In genomic region chr4:83486117-83486901, GRCm38 (mm10) we compare ENCODE assay signal across 7 mouse cellular contexts. TPM values are rescaled to one million over a fixed set of nuclear protein-coding genes. Genes with fewer than 3 reads are reported as not detected.
DNase-seq lines count a peak whose midpoint lies in the region; ATAC-seq lines count a peak whose summit lies in the region.

Gene Psip1 (minus strand): TSS chr4:83486459.

- no peaks in the 10 kb centered on the region for H3K36me3 ChIP-seq in intestine, embryonic 16.5 days (ENCODE audit: control insufficient read depth, insufficient read depth, low read length)
- peaks cover 7% of the 10 kb centered on the region for H3K36me3 ChIP-seq in midbrain, embryonic 11.5 days (ENCODE audit: control insufficient read depth, insufficient read depth, low read length)

- under 1% methylated on average over 70 of the region's 86 CpGs for WGBS in intestine, embryonic 16.5 days
- under 1% methylated on average over 64 of the region's 86 CpGs for WGBS in midbrain, embryonic 11.5 days

- intact Hi-C loops in left cerebral cortex, postnatal 36 days (cut with DNase I) = loop anchor here (1.0 kb wide), 2 partner anchors 39 to 90 kb away; partner anchors contain the start of gene Ccdc171

- no peaks in the 10 kb centered on the region for H3K4me1 ChIP-seq in intestine, embryonic 16.5 days (ENCODE audit: control insufficient read depth, insufficient read depth, low read length)
- H3K4me1 ChIP-seq in midbrain, embryonic 11.5 days (ENCODE audit: control insufficient read depth, insufficient read depth, low read length) = peaks cover 16% of the 10 kb centered on the region

- peak within 1 kb of the TSS; percentile 80 for H3K4me3 ChIP-seq in intestine, embryonic 16.5 days (ENCODE audit: low read length)
- peak within 1 kb of the TSS; percentile 96 for H3K4me3 ChIP-seq in midbrain, embryonic 11.5 days (ENCODE audit: low read depth, low read length)

- peak; percentile 92 for ATAC-seq in intestine, embryonic 16.5 days
- peak; percentile 95 for ATAC-seq in midbrain, embryonic 11.5 days (ENCODE audit: low FRiP score)

- peak within 1 kb of the TSS; percentile 81 for H3K4me2 ChIP-seq in intestine, embryonic 16.5 days (ENCODE audit: low read depth, low read length)
- H3K4me2 ChIP-seq in midbrain, embryonic 11.5 days = peak within 1 kb of the TSS; percentile 65

- H3K27me3 ChIP-seq in intestine, embryonic 16.5 days (replicated peaks; ENCODE audit: control insufficient read depth, insufficient read depth, low read length) = no peaks in the 10 kb centered on the region
- H3K27me3 ChIP-seq in midbrain, embryonic 11.5 days (ENCODE audit: control insufficient read depth, insufficient read depth, low read length) = no peaks in the 10 kb centered on the region

- H3K27ac ChIP-seq in intestine, embryonic 16.5 days (ENCODE audit: low read length) = peak within 1 kb of the TSS; percentile 95
- H3K27ac ChIP-seq in midbrain, embryonic 11.5 days (ENCODE audit: low read depth, low read length) = peak within 1 kb of the TSS; percentile 97

- H3K9ac ChIP-seq in intestine, embryonic 16.5 days (ENCODE audit: low read depth, low read length) = peak within 1 kb of the TSS; percentile 81
- peak within 1 kb of the TSS; percentile 98 for H3K9ac ChIP-seq in midbrain, embryonic 11.5 days (ENCODE audit: low read length)

- no peaks in the 10 kb centered on the region for H3K9me3 ChIP-seq in intestine, embryonic 16.5 days (ENCODE audit: control insufficient read depth, low read length)
- H3K9me3 ChIP-seq in midbrain, embryonic 11.5 days (ENCODE audit: control insufficient read depth, low read length) = no peaks in the 10 kb centered on the region

- peak; percentile 91 for DNase-seq in adrenal gland, adult 2 months
- DNase-seq in embryo, embryonic 11.5 days (ENCODE audit: low read depth, low spot score) = peak; percentile 81
- DNase-seq in gastrocnemius, postnatal 4 days (ENCODE audit: low spot score in 2 of 2) = peak; percentile 78 to 89
- DNase-seq in left cerebral cortex, postnatal 36 days (ENCODE audit: low spot score in 2 of 2) = peak; percentile 91 to 92
- DNase-seq in midbrain, embryonic 11.5 days (ENCODE audit: low spot score, missing footprints) = peak; percentile 99
- peak; percentile 54 for DNase-seq in skeletal muscle tissue, adult 2 months (ENCODE audit: low read depth, low spot score)

RNA-seq across cellular contexts. Expression of gene Psip1, which starts in this region (rescaled TPM):
- 10 to 100 TPM; 41.3 to 51.6 TPM for total RNA-seq in adrenal gland, adult 2 months (2021)
- polyA plus RNA-seq in adrenal gland, adult 2 months (2012; rRNA removed) = 14.0 and 23.9 TPM in 2 replicates
- 10 to 100 TPM; 53.5 to 55.0 TPM for total RNA-seq in gastrocnemius, postnatal 4 days (2021)
- 49.4 and 56.3 TPM in 2 replicates for polyA plus RNA-seq in intestine, embryonic 16.5 days (2015; fragmentation: Nextera tagmentation; extraction: Ambion mirVana)
- total RNA-seq in left cerebral cortex, postnatal 36 days (2021) = 100 to 1,000 TPM; 180 to 201 TPM
- 469 and 508 TPM in 2 replicates for polyA plus RNA-seq in midbrain, embryonic 11.5 days (2014; fragmentation: Nextera tagmentation; extraction: Ambion mirVana)

Comparison
In these comparisons a context has a peak if more than half of its experiments do, and no peak if none do; other contexts are left out.
1. Peak in every context shown above with its lines: DNase-seq, ATAC-seq, H3K4me3 ChIP-seq and H3K27ac ChIP-seq.